Mouse (Mus musculus) kidney, postnatal 0 days (tissue): ENCODE data around the gene Fabp3. TPM values are rescaled to one million over a fixed set of nuclear protein-coding genes. Genes with fewer than 3 reads are reported as not detected.

Source experiments
- ATAC-seq: fragments of 200-750 bp; cut with Nextera tagmentation; replicated peaks from 2 replicates; pipeline ENCODE4 v1.8.0; 2017; ENCODE audit warnings: low read depth, moderate number of reproducible peaks, moderate TSS enrichment, moderate library complexity; ENCODE audit not compliant: low FRiP score
- DNase-seq: peaks from one replicate; pipeline ENCODE4 v3.0.0-alpha.2; 2016; ENCODE audit warnings: low spot score
- H3K27ac ChIP-seq: fragments of 300-500 bp; sonication (generic); 2 replicates; pipeline ENCODE4 v1.5.1; 2014; ENCODE audit warnings: mild to moderate bottlenecking
- H3K27me3 ChIP-seq: fragments of 300-500 bp; sonication (generic); 2 replicates; pipeline ENCODE4 v1.6.1; 2014; ENCODE audit warnings: low read length, mixed read lengths; ENCODE audit not compliant: insufficient read depth
- H3K36me3 ChIP-seq: fragments of 300-500 bp; sonication (generic); 2 replicates; pipeline ENCODE4 v1.6.1; 2014; ENCODE audit warnings: low read length, mixed read lengths; ENCODE audit not compliant: insufficient read depth
- H3K4me1 ChIP-seq: fragments of 300-500 bp; sonication (generic); replicated peaks from 2 replicates; pipeline ENCODE4 v1.6.1; 2014; ENCODE audit warnings: antibody characterized with exemption, low read length, mixed read lengths; ENCODE audit not compliant: insufficient read depth
- H3K4me2 ChIP-seq: fragments of 300-500 bp; sonication (generic); 2 replicates; pipeline ENCODE4 v1.6.1; 2014; ENCODE audit warnings: mild to moderate bottlenecking, low read length, moderate library complexity, mixed read lengths
- H3K4me3 ChIP-seq: fragments of 300-500 bp; sonication (generic); replicated peaks from 2 replicates; pipeline ENCODE4 v1.5.1; 2014; ENCODE audit warnings: low read depth, low read length
- H3K9ac ChIP-seq: fragments of 300-500 bp; sonication (generic); 2 replicates; pipeline ENCODE4 v1.6.1; 2014; ENCODE audit warnings: low read depth, low read length
- H3K9me3 ChIP-seq: fragments of 300-500 bp; sonication (generic); replicated peaks from 2 replicates; pipeline ENCODE4 v1.6.1; 2016; ENCODE audit warnings: low read length, inconsistent platforms, mixed read lengths
- CTCF ChIP-seq: IDR thresholded peaks from 2 replicates; pipeline ENCODE4 v1.5.1; 2016; ENCODE audit warnings: antibody characterized with exemption, low read depth, mild to moderate bottlenecking, moderate library complexity
- WGBS: fragments of 180-500 bp; shearing (Covaris S2); extraction: QIAGEN DNeasy Blood & Tissue Kit; methylation state at CpG from one replicate; pipeline ENCODE4 v1.1.7; 2014; 5-methylcytosine and 5-hydroxymethylcytosine counted together
- polyA plus RNA-seq: library from polyadenylated mRNA; unstranded; fragments of >200 nt; fragmentation: Nextera tagmentation; extraction: Ambion mirVana; gene quantifications from 2 replicates; pipeline ENCODE4 v1.2.1, GENCODE M21; 2015

Gene Fabp3
- polyA plus RNA-seq, 1 experiment from 2014 or later = 542 TPM

- peak; percentile 87 for ATAC-seq
- H3K36me3 ChIP-seq = no peaks in the 10 kb centered on the region
- peak overlapping the region; percentile 83 for H3K27ac ChIP-seq
- peak; percentile 79 for DNase-seq
- peak overlapping the region; percentile 47 for H3K4me3 ChIP-seq
- H3K9me3 ChIP-seq = no peaks in the 10 kb centered on the region
- H3K4me2 ChIP-seq = peak overlapping the region; percentile 95
- peak overlapping the region; percentile 49; the same call in 1 of the 2 replicates for H3K9ac ChIP-seq
- peaks cover 7% of the 10 kb centered on the region for H3K4me1 ChIP-seq
- TF ChIP-seq CTCF = no peak; the same call in 1 of the 2 replicates
- under 1% methylated on average over 23 of the region's 23 CpGs for WGBS
- peaks cover 3% of the 10 kb centered on the region; the same call in 1 of the 2 replicates for H3K27me3 ChIP-seq
Observed at GRCm38 (mm10) chr4:130307851-130308230, 554 bp upstream of the Fabp3 start.

- no peak for TF ChIP-seq CTCF
- peaks cover 3% of the 10 kb centered on the region; the same call in 1 of the 2 replicates for H3K27me3 ChIP-seq
- no peaks in the 10 kb centered on the region for H3K9me3 ChIP-seq
- peaks cover 7% of the 10 kb centered on the region for H3K4me1 ChIP-seq
- ATAC-seq = no peak
- WGBS = 53% methylated on average over 8 of the region's 8 CpGs
- H3K9ac ChIP-seq = peak overlapping the region; percentile 49; the same call in 1 of the 2 replicates
- peak overlapping the region; percentile 83; the same call in 1 of the 2 replicates for H3K27ac ChIP-seq
- H3K36me3 ChIP-seq = 0 out of 2 replicates have a peak, but pooled peaks cover 7% of the 10 kb centered on the region
- no peak for DNase-seq
- peak overlapping the region; percentile 95 for H3K4me2 ChIP-seq
- peak overlapping the region; percentile 47 for H3K4me3 ChIP-seq
Observed at GRCm38 (mm10) chr4:130309254-130309653, 859 bp downstream of the Fabp3 start.

- Histone ChIP-seq H3K27me3 (peaks cover 3% of the 10 kb centered on the region; the same call in 1 of the 2 replicates), H3K27ac (no peak overlapping the region), H3K4me2 (no peak overlapping the region), H3K9me3 (no peaks in the 10 kb centered on the region), H3K36me3 (peaks cover 10% of the 10 kb centered on the region; the same call in 1 of the 2 replicates), H3K4me3 (no peak overlapping the region), H3K4me1 (peaks cover 7% of the 10 kb centered on the region), H3K9ac (no peak overlapping the region)
- 85% methylated on average over 3 of the region's 3 CpGs for WGBS
- TF ChIP-seq CTCF = no peak
- ATAC-seq = no peak
- no peak for DNase-seq
Observed at GRCm38 (mm10) chr4:130312526-130312925, 4.1 kb downstream of the Fabp3 start.

GRCm38 (mm10) chr4:130313552-130313951 lies 5.2 kb downstream of the Fabp3 start:
- DNase-seq (no peak), ATAC-seq (no peak)
- Histone ChIP-seq H3K36me3 (peaks cover 10% of the 10 kb centered on the region; the same call in 1 of the 2 replicates), H3K27me3 (peaks cover 3% of the 10 kb centered on the region; the same call in 1 of the 2 replicates), H3K9me3 (no peaks in the 10 kb centered on the region), H3K4me2 (no peak overlapping the region), H3K27ac (no peak overlapping the region), H3K4me3 (no peak overlapping the region), H3K9ac (no peak overlapping the region), H3K4me1 (peaks cover 5% of the 10 kb centered on the region)
- 84% methylated on average over 4 of the region's 4 CpGs for WGBS
- TF ChIP-seq CTCF = no peak

GRCm38 (mm10) chr4:130315771-130316527 lies 7.6 kb downstream of the Fabp3 start:
- Histone ChIP-seq H3K36me3 (peaks cover 15% of the 10 kb centered on the region; the same call in 1 of the 2 replicates), H3K27ac (peak overlapping the region; percentile 70), H3K9ac (no peak overlapping the region), H3K27me3 (no peaks in the 10 kb centered on the region), H3K4me2 (no peak overlapping the region), H3K4me3 (no peak overlapping the region), H3K9me3 (no peaks in the 10 kb centered on the region), H3K4me1 (peaks cover 5% of the 10 kb centered on the region; the same call in 1 of the 2 replicates)
- DNase-seq = peak; percentile 46
- peak; percentile 29; the same call in 1 of the 2 replicates for ATAC-seq
- no peak for TF ChIP-seq CTCF
- 50% methylated on average over 13 of the region's 13 CpGs for WGBS

GRCm38 (mm10) chr4:130316691-130317090 lies 8.3 kb downstream of the Fabp3 start:
- Histone ChIP-seq H3K4me1 (peaks cover 5% of the 10 kb centered on the region; the same call in 1 of the 2 replicates), H3K4me3 (no peak overlapping the region), H3K4me2 (no peak overlapping the region), H3K27me3 (no peaks in the 10 kb centered on the region), H3K36me3 (peaks cover 18% of the 10 kb centered on the region; the same call in 1 of the 2 replicates), H3K9ac (no peak overlapping the region), H3K9me3 (no peaks in the 10 kb centered on the region), H3K27ac (peak overlapping the region; percentile 70)
- DNase-seq (no peak), ATAC-seq (no peak)
- 78% methylated on average over 10 of the region's 10 CpGs for WGBS
- TF ChIP-seq CTCF = no peak
